Mouse (Mus musculus) embryonic facial prominence, embryonic 13.5 days (tissue): ENCODE measurements around the gene Myo6. TPM values are rescaled to one million over a fixed set of nuclear protein-coding genes. Genes with fewer than 3 reads are reported as not detected.

Experiments
- ATAC-seq: fragments of 200-750 bp; cut with Nextera tagmentation; 2 replicates; pipeline ENCODE4 v1.8.0; 2017; ENCODE audit warnings: low read depth; ENCODE audit not compliant: insufficient number of reproducible peaks, insufficient read depth, low FRiP score, low TSS enrichment
- H3K27ac ChIP-seq: fragments of 300-500 bp; sonication (generic); 2 replicates; pipeline ENCODE4 v1.5.1; 2015; ENCODE audit warnings: moderate library complexity, mild to moderate bottlenecking, inconsistent platforms
- H3K27me3 ChIP-seq: fragments of 300-500 bp; sonication (generic); 2 replicates; pipeline ENCODE4 v1.6.1; 2015; ENCODE audit warnings: mild to moderate bottlenecking, inconsistent platforms
- H3K36me3 ChIP-seq: fragments of 300-500 bp; sonication (generic); 2 replicates; pipeline ENCODE4 v1.6.1; 2015; ENCODE audit warnings: mild to moderate bottlenecking, inconsistent platforms
- H3K4me1 ChIP-seq: fragments of 300-500 bp; sonication (generic); 2 replicates; pipeline ENCODE4 v1.6.1; 2015; ENCODE audit warnings: inconsistent platforms
- H3K4me2 ChIP-seq: fragments of 300-500 bp; sonication (generic); 2 replicates; pipeline ENCODE4 v1.6.1; 2015; ENCODE audit warnings: moderate library complexity, mild to moderate bottlenecking, inconsistent platforms
- H3K4me3 ChIP-seq: fragments of 300-500 bp; sonication (generic); 2 replicates; pipeline ENCODE4 v1.5.1; 2015; ENCODE audit warnings: mild to moderate bottlenecking, inconsistent platforms
- H3K9ac ChIP-seq: fragments of 300-500 bp; sonication (generic); 2 replicates; pipeline ENCODE4 v1.6.1; 2015; ENCODE audit warnings: mild to moderate bottlenecking, inconsistent platforms
- H3K9me3 ChIP-seq: fragments of 300-500 bp; sonication (generic); 2 replicates; pipeline ENCODE4 v1.6.1; 2016; ENCODE audit warnings: inconsistent platforms
- WGBS: fragments of 180-500 bp; shearing (Covaris S2); methylation state at CpG from one replicate; pipeline ENCODE4 v1.1.7; 2015; ENCODE audit warnings: mixed read lengths; 5-methylcytosine and 5-hydroxymethylcytosine counted together
- polyA plus RNA-seq: library from polyadenylated mRNA; unstranded; fragments of >200 nt; fragmentation: Nextera tagmentation; extraction: Ambion mirVana; gene quantifications from 2 replicates; pipeline ENCODE4 v1.2.1, GENCODE M21; 2015

Gene Myo6
- polyA plus RNA-seq, 1 experiment from 2014 or later = 16.2 TPM

GRCm38 (mm10) chr9:80185737-80186136 is 20.9 kb downstream of the Myo6 start:
- H3K9ac ChIP-seq = no peak overlapping the region
- H3K36me3 ChIP-seq = no peaks in the 10 kb centered on the region
- no peak for ATAC-seq
- H3K4me2 ChIP-seq = no peak overlapping the region
- no peak overlapping the region for H3K27ac ChIP-seq
- H3K4me3 ChIP-seq = no peak overlapping the region
- WGBS = 51% methylated on average over 3 of the region's 3 CpGs
- H3K4me1 ChIP-seq = no peaks in the 10 kb centered on the region
- H3K27me3 ChIP-seq = no peaks in the 10 kb centered on the region
- no peaks in the 10 kb centered on the region for H3K9me3 ChIP-seq

- no peak overlapping the region for H3K27ac ChIP-seq
- no peak overlapping the region for H3K4me2 ChIP-seq
- no peaks in the 10 kb centered on the region for H3K9me3 ChIP-seq
- no peaks in the 10 kb centered on the region for H3K4me1 ChIP-seq
- 93% methylated on average over 8 of the region's 8 CpGs for WGBS
- H3K4me3 ChIP-seq = no peak overlapping the region
- no peak for ATAC-seq
- H3K36me3 ChIP-seq = no peaks in the 10 kb centered on the region
- H3K27me3 ChIP-seq = no peaks in the 10 kb centered on the region
- H3K9ac ChIP-seq = no peak overlapping the region
Observed at GRCm38 (mm10) chr9:80186693-80187092, 21.9 kb downstream of the Myo6 start.

- Histone ChIP-seq H3K27ac (no peak overlapping the region), H3K4me1 (0 out of 2 replicates have a peak, but pooled peaks cover 5% of the 10 kb centered on the region), H3K27me3 (no peaks in the 10 kb centered on the region), H3K36me3 (no peaks in the 10 kb centered on the region), H3K4me2 (no peak overlapping the region), H3K9ac (no peak overlapping the region), H3K9me3 (no peaks in the 10 kb centered on the region), H3K4me3 (no peak overlapping the region)
- ATAC-seq = no peak
- 53% methylated on average over 5 of the region's 5 CpGs for WGBS
Observed at GRCm38 (mm10) chr9:80188324-80188893, 23.6 kb downstream of the Myo6 start.

GRCm38 (mm10) chr9:80191240-80191639 is 26.4 kb downstream of the Myo6 start:
- no peak overlapping the region for H3K27ac ChIP-seq
- H3K9me3 ChIP-seq = no peaks in the 10 kb centered on the region
- 76% methylated on average over 6 of the region's 6 CpGs for WGBS
- no peak overlapping the region for H3K4me3 ChIP-seq
- no peak for ATAC-seq
- H3K36me3 ChIP-seq = no peaks in the 10 kb centered on the region
- H3K4me2 ChIP-seq = no peak overlapping the region
- no peak overlapping the region for H3K9ac ChIP-seq
- peaks cover 11% of the 10 kb centered on the region for H3K4me1 ChIP-seq
- H3K27me3 ChIP-seq = no peaks in the 10 kb centered on the region

- H3K4me2 ChIP-seq = no peak overlapping the region
- WGBS = 77% methylated on average over 10 of the region's 10 CpGs
- no peak overlapping the region for H3K4me3 ChIP-seq
- no peaks in the 10 kb centered on the region for H3K36me3 ChIP-seq
- no peaks in the 10 kb centered on the region for H3K27me3 ChIP-seq
- no peak overlapping the region for H3K27ac ChIP-seq
- H3K9ac ChIP-seq = no peak overlapping the region
- H3K9me3 ChIP-seq = no peaks in the 10 kb centered on the region
- peak; percentile 76 for ATAC-seq
- H3K4me1 ChIP-seq = peaks cover 16% of the 10 kb centered on the region
Observed at GRCm38 (mm10) chr9:80192324-80192723, 27.5 kb downstream of the Myo6 start.

- WGBS = 56% methylated on average over 6 of the region's 6 CpGs
- no peak overlapping the region for H3K4me3 ChIP-seq
- ATAC-seq = no peak
Observed at GRCm38 (mm10) chr9:80194446-80194845, 29.6 kb downstream of the Myo6 start.

GRCm38 (mm10) chr9:80196161-80196560 is 31.3 kb downstream of the Myo6 start:
- ATAC-seq = no peak
- no peaks in the 10 kb centered on the region for H3K27me3 ChIP-seq
- no peaks in the 10 kb centered on the region for H3K9me3 ChIP-seq
- no peak overlapping the region for H3K9ac ChIP-seq
- no peak overlapping the region for H3K4me3 ChIP-seq
- no peak overlapping the region for H3K27ac ChIP-seq
- H3K4me2 ChIP-seq = no peak overlapping the region
- no peaks in the 10 kb centered on the region for H3K36me3 ChIP-seq
- H3K4me1 ChIP-seq = peaks cover 16% of the 10 kb centered on the region
- 40% methylated on average over 3 of the region's 3 CpGs for WGBS

More at GRCm38 (mm10) chr9:80194446-80194845, 29.6 kb downstream of the Myo6 start:
- peaks cover 16% of the 10 kb centered on the region for H3K4me1 ChIP-seq
- H3K27ac ChIP-seq = no peak overlapping the region
- no peaks in the 10 kb centered on the region for H3K36me3 ChIP-seq
- H3K4me2 ChIP-seq = no peak overlapping the region
- no peak overlapping the region for H3K9ac ChIP-seq
- no peaks in the 10 kb centered on the region for H3K9me3 ChIP-seq
- H3K27me3 ChIP-seq = no peaks in the 10 kb centered on the region

- Histone ChIP-seq H3K4me3 (no peak overlapping the region), H3K4me2 (no peak overlapping the region), H3K9me3 (no peaks in the 10 kb centered on the region), H3K4me1 (peaks cover 16% of the 10 kb centered on the region), H3K27ac (no peak overlapping the region), H3K27me3 (no peaks in the 10 kb centered on the region), H3K36me3 (no peaks in the 10 kb centered on the region), H3K9ac (no peak overlapping the region)
- 65% methylated on average over 6 of the region's 6 CpGs for WGBS
- ATAC-seq = no peak
Observed at GRCm38 (mm10) chr9:80197233-80197632, 32.4 kb downstream of the Myo6 start.

- H3K4me2 ChIP-seq = no peak overlapping the region
Observed at GRCm38 (mm10) chr9:80200855-80201254, 36.0 kb downstream of the Myo6 start.

GRCm38 (mm10) chr9:80202374-80203060 is 37.7 kb downstream of the Myo6 start:
- no peaks in the 10 kb centered on the region for H3K4me1 ChIP-seq
- no peak overlapping the region for H3K27ac ChIP-seq
- H3K4me3 ChIP-seq = no peak overlapping the region
- H3K27me3 ChIP-seq = no peaks in the 10 kb centered on the region
- ATAC-seq = no peak
- H3K9me3 ChIP-seq = no peaks in the 10 kb centered on the region
- H3K36me3 ChIP-seq = no peaks in the 10 kb centered on the region
- H3K4me2 ChIP-seq = no peak overlapping the region
- WGBS = 86% methylated on average over 14 of the region's 14 CpGs
- no peak overlapping the region for H3K9ac ChIP-seq

More at GRCm38 (mm10) chr9:80200855-80201254, 36.0 kb downstream of the Myo6 start:
- no peak overlapping the region for H3K4me3 ChIP-seq
- H3K27ac ChIP-seq = no peak overlapping the region
- no peaks in the 10 kb centered on the region for H3K36me3 ChIP-seq
- no peaks in the 10 kb centered on the region for H3K9me3 ChIP-seq
- peaks cover 9% of the 10 kb centered on the region for H3K4me1 ChIP-seq
- 70% methylated on average over 6 of the region's 6 CpGs for WGBS
- H3K9ac ChIP-seq = no peak overlapping the region
- no peaks in the 10 kb centered on the region for H3K27me3 ChIP-seq
- no peak for ATAC-seq

- no peak overlapping the region for H3K9ac ChIP-seq
- H3K4me1 ChIP-seq = 0 out of 2 replicates have a peak, but pooled peaks cover 2% of the 10 kb centered on the region
- H3K9me3 ChIP-seq = no peaks in the 10 kb centered on the region
- H3K4me3 ChIP-seq = no peak overlapping the region
- H3K27me3 ChIP-seq = no peaks in the 10 kb centered on the region
- no peak overlapping the region for H3K27ac ChIP-seq
- no peak overlapping the region for H3K4me2 ChIP-seq
- H3K36me3 ChIP-seq = no peaks in the 10 kb centered on the region
- WGBS = 85% methylated on average over 2 of the region's 2 CpGs
- no peak for ATAC-seq
Observed at GRCm38 (mm10) chr9:80208681-80209080, 43.9 kb downstream of the Myo6 start.

GRCm38 (mm10) chr9:80209459-80209858 is 44.6 kb downstream of the Myo6 start:
- no peaks in the 10 kb centered on the region for H3K9me3 ChIP-seq
- H3K36me3 ChIP-seq = no peaks in the 10 kb centered on the region
- no peak overlapping the region for H3K4me3 ChIP-seq
- H3K27me3 ChIP-seq = no peaks in the 10 kb centered on the region
- H3K4me2 ChIP-seq = no peak overlapping the region
- WGBS = 61% methylated on average over 10 of the region's 10 CpGs
- no peak for ATAC-seq
- H3K4me1 ChIP-seq = 0 out of 2 replicates have a peak, but pooled peaks cover 2% of the 10 kb centered on the region
- H3K9ac ChIP-seq = no peak overlapping the region
- H3K27ac ChIP-seq = no peak overlapping the region
